Mouse (Mus musculus) forebrain, embryonic 14.5 days (tissue): ENCODE results near the gene Srf. TPM values are rescaled to one million over a fixed set of nuclear protein-coding genes. Genes with fewer than 3 reads are reported as not detected.

Source experiments
- microRNA-seq: library from miRNA; unstranded; fragments of <30 nt; microRNA quantifications from one replicate; pipeline ENCODE4, GENCODE M21; 2016
- polyA plus RNA-seq: library from polyadenylated mRNA; unstranded; fragments of >200 nt; fragmentation: Nextera tagmentation; extraction: Ambion mirVana; gene quantifications from 2 replicates; pipeline ENCODE4 v1.2.1, GENCODE M21; 2014

The Srf gene
- polyA plus RNA-seq, 1 experiment from 2014 or later: 4.7 TPM

Small RNA genes lying within 50 kb of the gene (microRNA-seq; reads per million reads assigned to microRNA genes)
- not detected for gene Mir6976

Other genes starting within 250 kb of the Srf start
- gene Abcc10, start 227.8 kb downstream of the Srf start, polyA plus RNA-seq: 4.3 and 6.7 TPM in 2 replicates
- gene Zfp318, start 172.4 kb downstream of the Srf start, polyA plus RNA-seq: 10.7 and 13.0 TPM in 2 replicates
- 0.93 and 1.2 TPM in 2 replicates for gene Crip3, start 127.2 kb downstream of the Srf start, polyA plus RNA-seq
- gene Slc22a7, start 117.7 kb downstream of the Srf start, polyA plus RNA-seq: not detected in 2 replicates
- gene Ttbk1, start 68.5 kb downstream of the Srf start, polyA plus RNA-seq: 3.8 and 4.8 TPM in 2 replicates
- gene Dnph1, start 59.5 kb downstream of the Srf start, polyA plus RNA-seq: 33.0 and 41.6 TPM in 2 replicates
- gene Cul9, start 9.8 kb downstream of the Srf start, polyA plus RNA-seq: 7.6 and 10.8 TPM in 2 replicates
- 15.3 and 19.0 TPM in 2 replicates for gene Ptk7, start 73.3 kb upstream of the Srf start, polyA plus RNA-seq
- gene Klc4, start 89.8 kb upstream of the Srf start, polyA plus RNA-seq: 34.7 and 38.8 TPM in 2 replicates
- 83.3 and 108 TPM in 2 replicates for gene Mrpl2, start 90.1 kb upstream of the Srf start, polyA plus RNA-seq
- gene Cul7, start 94.2 kb upstream of the Srf start, polyA plus RNA-seq: 28.3 and 30.2 TPM in 2 replicates
- gene Rrp36, start 118.2 kb upstream of the Srf start, polyA plus RNA-seq: 30.1 and 31.4 TPM in 2 replicates
- 243 and 265 TPM in 2 replicates for gene Mea1, start 122.6 kb upstream of the Srf start, polyA plus RNA-seq
- gene Klhdc3, start 124.7 kb upstream of the Srf start, polyA plus RNA-seq: 147 and 164 TPM in 2 replicates
- 73.9 and 78.0 TPM in 2 replicates for gene Ppp2r5d, start 148.9 kb upstream of the Srf start, polyA plus RNA-seq
- 16.9 and 17.6 TPM in 2 replicates for gene Pex6, start 155.3 kb upstream of the Srf start, polyA plus RNA-seq
- 0.58 and 0.79 TPM in 2 replicates for gene Gnmt, start 173.0 kb upstream of the Srf start, polyA plus RNA-seq
- 54.1 and 57.5 TPM in 2 replicates for gene Cnpy3, start 196.0 kb upstream of the Srf start, polyA plus RNA-seq
- gene Ptcra, start 207.5 kb upstream of the Srf start, polyA plus RNA-seq: 0.22 TPM in 1 of 2 replicates, not detected in the other
- gene 2310039H08Rik, start 216.5 kb upstream of the Srf start, polyA plus RNA-seq: 63.9 and 89.9 TPM in 2 replicates
- 108 and 110 TPM in 2 replicates for gene Rpl7l1, start 226.5 kb upstream of the Srf start, polyA plus RNA-seq